Mouse (Mus musculus) intestine, postnatal 0 days (tissue): ENCODE measurements at regions not wholly inside any gene's neighbourhood (a gene's known extent, or its start where the extent isn't known, plus 50 kb on each side); places are given as distances from the start of the nearest gene placed in this dataset.

Source experiments
- ATAC-seq: fragments of 200-750 bp; cut with Nextera tagmentation; 2 replicates; pipeline ENCODE4 v1.8.0; 2017; ENCODE audit warnings: mild to moderate bottlenecking, moderate TSS enrichment, moderate library complexity
- H3K27ac ChIP-seq: fragments of 300-500 bp; sonication (generic); 2 replicates; pipeline ENCODE4 v1.5.1; 2014; ENCODE audit warnings: mild to moderate bottlenecking, low read depth, low read length, moderate library complexity
- H3K27me3 ChIP-seq: fragments of 300-500 bp; sonication (generic); replicated peaks from 2 replicates; pipeline ENCODE4 v1.6.1; 2014; ENCODE audit warnings: low read length, mixed read lengths; ENCODE audit not compliant: control insufficient read depth, insufficient read depth
- H3K36me3 ChIP-seq: fragments of 300-500 bp; sonication (generic); 2 replicates; pipeline ENCODE4 v1.6.1; 2014; ENCODE audit warnings: mild to moderate bottlenecking, moderate library complexity; ENCODE audit not compliant: control insufficient read depth, insufficient read depth
- H3K4me1 ChIP-seq: fragments of 300-500 bp; sonication (generic); replicated peaks from 2 replicates; pipeline ENCODE4 v1.6.1; 2014; ENCODE audit warnings: antibody characterized with exemption, low read length, mixed read lengths; ENCODE audit not compliant: control insufficient read depth, insufficient read depth
- H3K4me2 ChIP-seq: fragments of 300-500 bp; sonication (generic); replicated peaks from 2 replicates; pipeline ENCODE4 v1.6.1; 2014; ENCODE audit warnings: low read depth, mild to moderate bottlenecking, moderate library complexity
- H3K4me3 ChIP-seq: fragments of 300-500 bp; sonication (generic); 2 replicates; pipeline ENCODE4 v1.5.1; 2014; ENCODE audit warnings: low read depth, low read length
- H3K9ac ChIP-seq: fragments of 300-500 bp; sonication (generic); 2 replicates; pipeline ENCODE4 v1.6.1; 2014; ENCODE audit warnings: mild to moderate bottlenecking, low read depth, low read length
- H3K9me3 ChIP-seq: fragments of 300-500 bp; sonication (generic); 2 replicates; pipeline ENCODE4 v1.6.1; 2016; ENCODE audit warnings: mixed run types; ENCODE audit not compliant: control insufficient read depth
- CTCF ChIP-seq: sonication (generic); IDR thresholded peaks from 2 replicates; pipeline ENCODE4 v1.5.1; 2016; ENCODE audit warnings: low read depth, mild to moderate bottlenecking, control low read depth, antibody characterized with exemption, moderate library complexity
- WGBS: fragments of 180-500 bp; shearing (Covaris S2); extraction: QIAGEN DNeasy Blood & Tissue Kit; methylation state at CpG from one replicate; pipeline ENCODE4 v1.1.7; 2014; 5-methylcytosine and 5-hydroxymethylcytosine counted together

- Histone ChIP-seq H3K27me3 (no peaks in the 10 kb centered on the region), H3K27ac (no peak overlapping the region), H3K36me3 (no peaks in the 10 kb centered on the region), H3K9me3 (no peaks in the 10 kb centered on the region), H3K9ac (no peak overlapping the region), H3K4me2 (no peak overlapping the region), H3K4me1 (no peaks in the 10 kb centered on the region), H3K4me3 (no peak overlapping the region)
- WGBS = 93% methylated on average over 5 of the region's 5 CpGs
- no peak for TF ChIP-seq CTCF
- no peak for ATAC-seq
These were observed 164.6 kb upstream of the Nfe2l3 start for GRCm38 (mm10) chr6:51267888-51268287.

GRCm38 (mm10) chr6:51268931-51269330 lies 163.5 kb upstream of the Nfe2l3 start:
- H3K4me3 ChIP-seq = no peak overlapping the region
- H3K4me1 ChIP-seq = no peaks in the 10 kb centered on the region
- WGBS = 56% methylated on average over 5 of the region's 5 CpGs

GRCm38 (mm10) chr6:51269617-51270016 lies 162.9 kb upstream of the Nfe2l3 start:
- 26% methylated on average over 10 of the region's 10 CpGs for WGBS
- no peaks in the 10 kb centered on the region for H3K4me1 ChIP-seq
- no peak overlapping the region for H3K27ac ChIP-seq
- H3K36me3 ChIP-seq = no peaks in the 10 kb centered on the region
- no peaks in the 10 kb centered on the region for H3K9me3 ChIP-seq
- TF ChIP-seq CTCF = 0 out of 2 replicates have a peak, but pooled peaks have one; percentile 7
- peak overlapping the region; percentile 100 for H3K4me2 ChIP-seq
- H3K27me3 ChIP-seq = no peaks in the 10 kb centered on the region
- H3K9ac ChIP-seq = peak overlapping the region; percentile 65; the same call in 1 of the 2 replicates
- no peak for ATAC-seq
- H3K4me3 ChIP-seq = peak overlapping the region; percentile 78

More at GRCm38 (mm10) chr6:51268931-51269330, 163.5 kb upstream of the Nfe2l3 start:
- 0 out of 2 replicates have a peak overlapping the region, but pooled peaks have one; percentile 100 for H3K4me2 ChIP-seq
- H3K27me3 ChIP-seq = no peaks in the 10 kb centered on the region
- no peak overlapping the region for H3K9ac ChIP-seq
- H3K27ac ChIP-seq = no peak overlapping the region
- H3K9me3 ChIP-seq = no peaks in the 10 kb centered on the region
- 0 out of 2 replicates have a peak, but pooled peaks have one; percentile 2 for TF ChIP-seq CTCF
- ATAC-seq = 0 out of 2 replicates have a peak, but pooled peaks have one; percentile 19
- no peaks in the 10 kb centered on the region for H3K36me3 ChIP-seq

GRCm38 (mm10) chr6:51270216-51271127 lies 162.0 kb upstream of the Nfe2l3 start:
- no peaks in the 10 kb centered on the region for H3K36me3 ChIP-seq
- 0 out of 2 replicates have a peak, but pooled peaks have one; percentile 6 for TF ChIP-seq CTCF
- no peaks in the 10 kb centered on the region for H3K4me1 ChIP-seq

GRCm38 (mm10) chr6:51271128-51271480 lies 161.4 kb upstream of the Nfe2l3 start:
- Histone ChIP-seq H3K4me1 (no peaks in the 10 kb centered on the region), H3K36me3 (no peaks in the 10 kb centered on the region), H3K9me3 (no peaks in the 10 kb centered on the region), H3K27me3 (no peaks in the 10 kb centered on the region), H3K27ac (no peak overlapping the region; the same call in 1 of the 2 replicates), H3K9ac (peak overlapping the region; percentile 65; the same call in 1 of the 2 replicates), H3K4me3 (peak overlapping the region; percentile 78), H3K4me2 (peak overlapping the region; percentile 100)
- WGBS = 2% methylated on average over 17 of the region's 17 CpGs
- no peak; the same call in 1 of the 2 replicates for ATAC-seq
- TF ChIP-seq CTCF = no peak

More at GRCm38 (mm10) chr6:51270216-51271127, 162.0 kb upstream of the Nfe2l3 start:
- no peaks in the 10 kb centered on the region for H3K27me3 ChIP-seq
- H3K4me3 ChIP-seq = peak overlapping the region; percentile 78
- under 1% methylated on average over 78 of the region's 80 CpGs for WGBS
- ATAC-seq = peak; percentile 89
- peak overlapping the region; percentile 57 for H3K27ac ChIP-seq
- H3K9ac ChIP-seq = peak overlapping the region; percentile 65
- peak overlapping the region; percentile 100 for H3K4me2 ChIP-seq
- H3K9me3 ChIP-seq = no peaks in the 10 kb centered on the region

GRCm38 (mm10) chr6:51272136-51272736 lies 160.2 kb upstream of the Nfe2l3 start:
- 51% methylated on average over 19 of the region's 19 CpGs for WGBS
- no peak for ATAC-seq
- no peaks in the 10 kb centered on the region for H3K36me3 ChIP-seq
- no peak for TF ChIP-seq CTCF
- H3K9me3 ChIP-seq = no peaks in the 10 kb centered on the region
- H3K4me3 ChIP-seq = no peak overlapping the region
- H3K9ac ChIP-seq = no peak overlapping the region
- H3K27me3 ChIP-seq = no peaks in the 10 kb centered on the region
- H3K4me2 ChIP-seq = peak overlapping the region; percentile 48
- no peaks in the 10 kb centered on the region for H3K4me1 ChIP-seq
- H3K27ac ChIP-seq = no peak overlapping the region
